Comparison of ENCODE assay signal across 8 mouse cellular contexts in the genomic region with DNA sequence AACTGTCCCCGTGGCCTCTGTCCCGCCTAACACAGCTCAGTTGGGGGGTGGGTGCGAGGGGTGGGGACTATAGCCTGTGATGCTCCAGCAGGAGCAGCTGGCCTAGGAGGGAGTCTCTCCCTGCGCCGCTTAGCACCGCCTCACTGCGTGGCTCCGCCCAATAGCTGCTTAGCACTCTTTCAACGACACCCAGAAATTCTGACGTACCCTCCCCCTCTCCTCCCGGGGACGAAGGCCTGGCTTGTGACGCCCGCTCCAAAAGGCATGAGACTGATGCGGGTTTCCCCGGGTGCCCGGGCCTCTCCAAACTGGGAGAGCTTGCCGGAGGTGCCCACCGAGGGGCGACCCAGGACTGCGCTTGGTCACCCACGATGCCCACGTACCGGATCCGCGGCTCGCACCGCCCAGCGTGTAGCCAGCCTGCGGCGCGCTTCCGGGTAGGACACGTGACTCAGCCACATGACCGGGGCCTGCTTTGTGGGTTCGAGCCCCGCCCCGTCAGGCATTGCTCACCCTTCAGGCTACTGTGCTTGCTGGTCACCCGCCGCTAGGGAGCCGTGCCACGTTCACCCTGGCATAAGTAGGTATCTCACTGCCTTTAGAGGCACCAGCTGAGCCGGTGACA. TPM values are rescaled to one million over a fixed set of nuclear protein-coding genes. Genes with fewer than 3 reads are reported as not detected.
DNase-seq lines count a peak whose midpoint lies in the region; ATAC-seq lines count a peak whose summit lies in the region.

Gene Hps1, minus strand, starts transcription at position 448 of the 625 bp plus-strand sequence.

- no peaks in the 10 kb centered on the region for H3K36me3 ChIP-seq in forebrain, embryonic 11.5 days (ENCODE audit: control insufficient read depth, insufficient read depth, low read length)
- no peaks in the 10 kb centered on the region for H3K36me3 ChIP-seq in heart, embryonic 16.5 days (ENCODE audit: control insufficient read depth, insufficient read depth)
- H3K36me3 ChIP-seq in liver, embryonic 15.5 days (replicated peaks) = no peaks in the 10 kb centered on the region
- H3K36me3 ChIP-seq in neural tube, embryonic 12.5 days = no peaks in the 10 kb centered on the region

- H3K4me2 ChIP-seq in forebrain, embryonic 11.5 days (ENCODE audit: low read depth, low read length, severe bottlenecking) = peak within 1 kb of the TSS; percentile 46
- peak within 1 kb of the TSS; percentile 89 for H3K4me2 ChIP-seq in heart, embryonic 16.5 days (ENCODE audit: low read depth, low read length)
- H3K4me2 ChIP-seq in liver, embryonic 15.5 days = peak within 1 kb of the TSS; percentile 86
- peak within 1 kb of the TSS; percentile 63 for H3K4me2 ChIP-seq in neural tube, embryonic 12.5 days (replicated peaks)

- H3K4me3 ChIP-seq in forebrain, embryonic 11.5 days (ENCODE audit: low read depth, low read length) = peak within 1 kb of the TSS; percentile 62
- peak within 1 kb of the TSS; percentile 72 for H3K4me3 ChIP-seq in heart, embryonic 16.5 days (ENCODE audit: low read length)
- H3K4me3 ChIP-seq in liver, embryonic 15.5 days (replicated peaks) = peak within 1 kb of the TSS; percentile 72
- H3K4me3 ChIP-seq in neural tube, embryonic 12.5 days = peak within 1 kb of the TSS; percentile 58

- peak; percentile 98 for ATAC-seq in forebrain, embryonic 11.5 days (replicated peaks; ENCODE audit: low FRiP score)
- peak; percentile 96 for ATAC-seq in heart, embryonic 16.5 days (replicated peaks; ENCODE audit: extremely low read depth, insufficient read depth, low FRiP score)
- ATAC-seq in liver, embryonic 15.5 days (ENCODE audit: insufficient read depth) = peak; percentile 94
- peak; percentile 99 for ATAC-seq in neural tube, embryonic 12.5 days (ENCODE audit: low FRiP score, low read depth)

- H3K4me1 ChIP-seq in forebrain, embryonic 11.5 days (replicated peaks; ENCODE audit: control insufficient read depth, insufficient read depth, low read length) = 0 out of 2 replicates have a peak, but pooled peaks cover 4% of the 10 kb centered on the region
- H3K4me1 ChIP-seq in heart, embryonic 16.5 days (ENCODE audit: control insufficient read depth, insufficient read depth, low read length) = no peaks in the 10 kb centered on the region
- H3K4me1 ChIP-seq in liver, embryonic 15.5 days (replicated peaks) = peaks cover 19% of the 10 kb centered on the region
- H3K4me1 ChIP-seq in neural tube, embryonic 12.5 days = 0 out of 2 replicates have a peak, but pooled peaks cover 4% of the 10 kb centered on the region

- H3K9me3 ChIP-seq in forebrain, embryonic 11.5 days (ENCODE audit: control insufficient read depth, low read length) = no peaks in the 10 kb centered on the region
- H3K9me3 ChIP-seq in heart, embryonic 16.5 days (replicated peaks; ENCODE audit: control insufficient read depth, low read length) = no peaks in the 10 kb centered on the region
- no peaks in the 10 kb centered on the region for H3K9me3 ChIP-seq in liver, embryonic 15.5 days (replicated peaks)
- no peaks in the 10 kb centered on the region for H3K9me3 ChIP-seq in neural tube, embryonic 12.5 days

- H3K27ac ChIP-seq in forebrain, embryonic 11.5 days (ENCODE audit: low read depth, low read length) = 0 out of 2 replicates have a peak within 1 kb of the TSS, but pooled peaks have one; percentile 37
- peak within 1 kb of the TSS; percentile 76 for H3K27ac ChIP-seq in heart, embryonic 16.5 days (ENCODE audit: low read length)
- H3K27ac ChIP-seq in liver, embryonic 15.5 days (replicated peaks) = peak within 1 kb of the TSS; percentile 66; the same call in 1 of the 2 replicates
- 0 out of 2 replicates have a peak within 1 kb of the TSS, but pooled peaks have one; percentile 15 for H3K27ac ChIP-seq in neural tube, embryonic 12.5 days

- DNase-seq in CD8-positive naive resting alpha-beta T cell, adult 2 months (ENCODE audit: low read depth in 2 of 2, low spot score in 2 of 2) = peak; percentile 73 to 86
- DNase-seq in c-Kit-positive CD71-negative TER-119-negative erythroid progenitor cells, embryonic 14.5 days (ENCODE audit: low read depth) = peak; percentile 78
- peak; percentile 92 for DNase-seq in forebrain, embryonic 11.5 days (ENCODE audit: low spot score)
- peak; percentile 86 to 90 for DNase-seq in kidney, postnatal 36 days
- DNase-seq in telencephalon, adult 2 months (ENCODE audit: low read depth, low spot score) = peak; percentile 94

- no peaks in the 10 kb centered on the region for H3K27me3 ChIP-seq in forebrain, embryonic 11.5 days (ENCODE audit: control insufficient read depth, insufficient read depth, low read length)
- no peaks in the 10 kb centered on the region for H3K27me3 ChIP-seq in heart, embryonic 16.5 days (ENCODE audit: control insufficient read depth, insufficient read depth, low read length)
- no peaks in the 10 kb centered on the region for H3K27me3 ChIP-seq in liver, embryonic 15.5 days
- H3K27me3 ChIP-seq in neural tube, embryonic 12.5 days (replicated peaks) = no peaks in the 10 kb centered on the region

- WGBS in forebrain, embryonic 11.5 days = under 1% methylated on average over 43 of the region's 43 CpGs
- WGBS in heart, embryonic 16.5 days = under 1% methylated on average over 43 of the region's 43 CpGs
- WGBS in liver, embryonic 15.5 days (ENCODE audit: insufficient replicate concordance) = under 1% methylated on average over 43 of the region's 43 CpGs
- under 1% methylated on average over 43 of the region's 43 CpGs for WGBS in neural tube, embryonic 12.5 days

- peak within 1 kb of the TSS; percentile 73 for H3K9ac ChIP-seq in forebrain, embryonic 11.5 days (ENCODE audit: low read length)
- peak within 1 kb of the TSS; percentile 83 for H3K9ac ChIP-seq in heart, embryonic 16.5 days (ENCODE audit: low read length)
- peak within 1 kb of the TSS; percentile 65 for H3K9ac ChIP-seq in liver, embryonic 15.5 days
- peak within 1 kb of the TSS; percentile 57 for H3K9ac ChIP-seq in neural tube, embryonic 12.5 days

RNA-seq across cellular contexts. Expression of gene Hps1, which starts in this region (rescaled TPM):
- polyA plus RNA-seq in forebrain, embryonic 11.5 days (2014; fragmentation: Nextera tagmentation; extraction: Ambion mirVana) = 17.2 TPM in 2 replicates
- 6.7 and 6.8 TPM in 2 replicates for polyA plus RNA-seq in heart, embryonic 16.5 days (2015; fragmentation: Nextera tagmentation; extraction: Ambion mirVana)
- 7.1 and 7.4 TPM in 2 replicates for polyA plus RNA-seq in liver, embryonic 15.5 days (2015; fragmentation: Nextera tagmentation; extraction: Ambion mirVana)
- 13.7 and 16.9 TPM in 2 replicates for polyA plus RNA-seq in neural tube, embryonic 12.5 days (2016; fragmentation: Nextera tagmentation; extraction: Ambion mirVana)

Comparison
In these comparisons a context has a peak if more than half of its experiments do, and no peak if none do; other contexts are left out.
1. Peak in every context shown above with its lines: DNase-seq, ATAC-seq, H3K4me3 ChIP-seq and H3K27ac ChIP-seq.
2. H3K27ac ChIP-seq: peak in every context shown above with its lines; median percentile 76 in heart, embryonic 16.5 days; 66 in liver, embryonic 15.5 days; 37 in forebrain, embryonic 11.5 days; 15 in neural tube, embryonic 12.5 days.